Mouse (Mus musculus) WW6 (cell line): ENCODE results near the gene Reck.

Experiments used
- DNase-seq: peaks from one replicate; pipeline ENCODE4 v3.0.0-alpha.2; 2013; ENCODE audit warnings: low read depth, low spot score

Gene Reck

DNA sequence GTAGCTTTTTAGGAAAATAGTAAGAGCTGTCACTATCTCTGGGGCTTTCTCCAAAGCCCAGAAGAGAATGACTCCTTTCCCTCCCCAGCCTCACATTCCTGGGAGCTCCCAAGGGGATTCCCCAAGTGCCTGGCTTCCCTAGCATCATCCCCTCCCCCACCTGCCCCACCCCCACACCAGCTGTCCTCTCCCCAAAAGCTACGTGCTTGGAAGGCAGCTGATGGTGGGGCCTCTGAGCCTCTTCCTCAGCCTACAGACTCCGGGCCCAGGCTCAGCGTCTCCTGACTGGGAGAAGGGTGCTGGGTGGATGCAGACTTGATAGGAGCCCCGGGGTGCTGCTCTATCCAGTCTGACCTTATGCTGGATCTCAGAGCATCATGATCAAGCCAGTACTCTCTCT, 94.0 kb downstream of the Reck start:
- DNase-seq = no peak

DNA sequence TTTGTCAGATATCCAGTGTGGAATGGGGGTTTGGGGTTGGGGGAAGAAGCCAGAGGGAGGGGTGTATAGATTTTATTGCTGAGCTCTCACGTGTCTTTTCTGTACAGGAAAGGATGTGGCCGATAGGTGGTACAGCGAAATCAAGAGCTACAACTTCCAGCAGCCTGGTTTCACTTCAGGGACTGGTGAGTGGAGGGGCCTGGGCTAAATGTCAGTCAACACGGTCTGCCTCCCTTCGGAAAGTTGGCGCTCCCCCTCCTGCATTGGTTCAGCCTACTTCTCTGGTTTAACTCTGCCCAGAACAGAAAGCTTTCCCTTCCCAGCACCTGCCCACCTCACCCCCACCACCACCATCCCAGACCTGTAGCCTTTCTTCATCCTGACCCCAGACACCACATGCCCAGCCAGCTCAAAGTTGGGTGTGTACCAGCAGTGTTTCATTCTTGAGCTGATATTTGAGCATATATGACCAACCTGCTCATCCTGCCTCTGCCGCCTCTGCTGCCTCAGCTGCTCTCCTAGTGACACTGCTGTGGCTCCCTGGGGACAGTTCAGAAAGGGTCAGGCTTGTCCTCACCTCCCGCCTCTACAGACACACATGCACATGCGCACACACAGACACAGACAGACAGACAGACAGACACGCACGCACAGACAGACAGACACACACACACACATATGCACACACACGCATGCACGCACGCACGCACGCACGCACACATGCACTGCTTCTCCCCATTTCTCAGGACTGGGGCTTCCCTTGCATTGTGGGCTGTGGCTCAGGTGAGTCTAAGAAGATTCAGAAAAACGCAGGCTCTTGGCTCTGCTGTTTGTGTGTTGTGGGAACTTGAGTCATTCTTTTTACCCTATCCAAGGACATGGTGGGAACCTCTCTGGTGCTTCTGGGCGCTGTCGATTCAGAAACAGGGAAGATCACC, 95.3 kb downstream of the Reck start:
- no peak for DNase-seq

DNA sequence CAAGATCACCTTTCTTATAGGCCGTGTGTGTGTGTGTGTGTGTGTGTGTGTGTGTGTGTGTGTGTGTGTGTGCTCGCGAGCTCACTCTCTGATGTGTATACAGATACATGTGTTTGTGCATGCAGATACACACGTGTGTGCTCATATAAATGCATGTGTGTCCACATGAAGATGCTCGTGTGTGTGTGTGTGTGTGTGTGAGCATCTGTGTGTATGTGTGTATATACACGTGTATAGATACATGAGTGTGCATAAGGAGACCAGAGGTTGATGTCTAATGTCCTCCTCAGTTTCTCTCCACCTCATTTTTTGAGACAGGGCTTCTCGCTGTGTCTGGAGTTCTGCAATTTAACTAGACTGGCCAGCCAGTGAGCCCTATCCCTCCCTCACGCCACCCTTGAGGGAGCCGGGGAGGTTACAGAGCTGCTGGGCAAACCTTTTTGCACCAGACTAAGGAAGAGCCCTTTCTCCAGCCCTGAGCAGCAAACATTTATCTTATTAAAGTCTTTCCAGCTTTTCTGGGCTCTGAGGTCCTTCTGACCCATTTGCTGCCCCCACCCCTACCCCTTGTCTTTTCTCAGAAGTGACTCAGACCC, 96.3 kb downstream of the Reck start:
- DNase-seq = no peak

DNA sequence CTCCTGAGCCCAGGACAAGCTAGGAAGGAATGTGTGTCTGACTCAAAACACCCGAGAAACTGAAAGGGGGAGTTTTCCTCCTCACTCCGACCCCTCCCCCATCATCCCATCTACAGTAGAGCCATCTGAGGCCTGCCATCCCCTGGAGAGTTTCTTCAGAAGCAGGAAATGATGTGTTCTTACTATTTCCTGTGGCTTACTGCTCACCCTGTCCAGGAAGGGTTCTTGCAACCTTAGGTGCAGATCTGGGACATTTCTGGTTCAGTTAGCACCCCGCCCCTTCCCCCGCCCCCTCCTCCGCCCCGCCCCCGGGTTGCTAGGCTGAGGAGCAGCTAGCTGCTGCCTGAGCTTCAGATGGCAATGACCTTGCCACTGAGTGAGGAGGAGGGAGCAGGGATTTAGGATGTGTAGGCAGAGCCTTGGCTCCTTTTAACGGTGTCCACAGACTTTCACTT, 96.8 kb downstream of the Reck start:
- no peak for DNase-seq

DNA sequence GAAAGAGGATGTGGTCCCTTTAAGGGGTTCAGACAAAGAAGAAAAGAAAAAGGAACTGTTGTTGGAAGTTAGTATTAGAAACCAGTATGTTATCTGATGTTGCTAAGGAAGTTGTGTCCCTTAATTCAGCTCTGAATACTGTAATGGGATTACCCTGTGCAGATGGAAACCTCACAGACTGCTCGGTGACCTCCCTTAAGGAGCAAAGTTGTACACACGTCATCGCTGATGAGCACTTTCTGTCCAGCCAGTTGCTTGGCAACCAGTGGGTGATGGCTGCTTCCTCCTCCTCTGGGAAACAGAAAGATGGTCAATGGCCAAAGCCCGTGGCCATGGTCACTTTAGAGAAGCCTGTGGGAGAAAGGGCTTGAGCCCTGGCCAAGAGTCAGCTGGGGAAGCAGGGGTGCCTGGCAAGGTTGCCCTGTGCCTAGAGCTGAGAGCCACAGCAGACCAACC, 98.2 kb downstream of the Reck start:
- no peak for DNase-seq

- no peak for DNase-seq
These were observed 99.7 kb downstream of the Reck start for GRCm38 (mm10) chr4:43974914-43975616.

DNA sequence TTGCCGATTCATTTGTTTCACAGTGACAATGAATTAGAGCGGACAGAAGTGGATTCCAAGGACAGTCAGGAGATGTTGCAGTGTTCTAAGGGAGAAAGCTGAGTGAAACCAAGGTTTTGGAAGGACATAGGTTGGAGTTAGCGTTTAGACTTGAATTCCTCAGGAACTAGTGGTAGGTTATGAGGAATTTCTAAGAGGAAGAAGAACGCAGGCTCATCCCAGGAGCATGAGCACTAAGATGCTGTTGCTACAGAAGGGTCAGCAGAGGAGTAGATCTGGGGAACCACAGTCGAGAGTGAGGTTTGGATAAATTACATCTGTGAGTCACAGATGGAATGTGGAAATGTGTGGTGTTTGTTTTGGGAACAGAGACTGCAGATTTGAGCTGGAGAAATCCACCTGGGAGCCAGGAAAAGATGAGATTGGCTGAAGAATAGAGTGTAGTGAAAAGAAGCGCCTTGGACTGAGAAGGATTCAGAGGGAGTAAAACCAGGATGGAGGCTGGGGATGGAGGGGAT, 101.0 kb downstream of the Reck start:
- DNase-seq = no peak

GRCm38 (mm10) chr4:43978521-43979443, 103.5 kb downstream of the Reck start:
- DNase-seq = no peak

DNA sequence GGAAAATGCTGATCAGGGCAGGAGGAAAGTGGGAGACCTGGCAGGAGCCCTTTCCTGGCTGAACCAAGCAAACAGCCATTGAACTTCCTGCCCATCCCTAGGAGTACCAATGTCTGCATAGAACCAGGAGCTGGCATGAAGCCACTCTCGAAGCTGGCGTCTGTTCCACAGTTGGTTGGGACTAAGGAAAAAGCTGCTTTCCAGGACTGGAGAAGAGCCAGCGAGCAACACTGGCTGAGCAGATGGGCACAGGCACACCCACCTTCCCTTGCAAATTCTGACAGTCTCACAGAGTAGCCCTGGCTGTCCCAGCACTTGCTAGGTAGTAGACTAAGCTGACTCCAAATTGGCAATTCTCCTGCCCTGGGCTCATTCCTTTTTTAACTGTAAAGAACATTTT, 104.4 kb downstream of the Reck start:
- no peak for DNase-seq

GRCm38 (mm10) chr4:43980236-43980635, 104.9 kb downstream of the Reck start:
- no peak for DNase-seq

- DNase-seq = no peak
These were observed 105.5 kb downstream of the Reck start for GRCm38 (mm10) chr4:43980846-43981245.

DNA sequence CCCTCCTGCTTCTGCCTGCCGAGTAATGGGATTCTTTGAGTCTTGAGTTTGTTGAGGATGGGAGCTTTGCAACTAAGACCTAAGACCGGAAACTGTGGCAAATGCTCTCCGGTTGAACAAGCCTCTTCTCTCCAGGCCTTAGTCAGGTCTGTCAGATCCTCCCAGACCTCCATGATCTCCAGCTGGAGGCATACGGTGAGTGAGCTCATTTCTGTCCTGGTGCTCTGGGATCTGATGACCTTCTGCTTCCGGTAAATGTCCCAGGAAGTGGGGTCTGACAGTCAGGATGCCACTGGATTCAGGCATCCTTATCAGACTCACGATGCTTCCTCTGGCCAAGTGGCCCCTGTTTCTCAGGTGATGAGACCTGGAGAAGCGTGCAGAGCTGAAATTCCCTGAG, 105.9 kb downstream of the Reck start:
- no peak for DNase-seq

GRCm38 (mm10) chr4:43982053-43982732, 106.9 kb downstream of the Reck start:
- peak; percentile 78 for DNase-seq

DNA sequence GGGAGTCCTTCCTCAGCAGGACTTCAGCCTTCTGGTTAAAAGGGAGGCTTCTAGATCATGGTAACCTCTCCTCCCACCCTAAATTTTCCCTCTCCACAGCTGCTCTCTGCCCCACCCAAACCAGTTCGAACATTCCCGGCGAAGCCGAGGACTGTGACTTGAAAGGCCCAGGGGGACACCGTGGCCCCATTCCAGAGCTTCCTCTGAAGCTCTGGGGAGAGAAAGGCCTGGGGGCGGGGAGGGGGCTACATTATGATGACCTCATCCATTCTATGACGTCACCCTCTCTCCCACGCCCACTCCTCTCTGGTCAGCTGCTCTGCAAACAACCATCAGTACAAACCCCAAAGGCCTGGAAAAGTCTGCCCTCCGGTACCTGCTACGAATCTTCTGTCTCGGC, 107.9 kb downstream of the Reck start, which contains the start of gene Ccin:
Gene Ccin (plus strand): TSS at position 303 of the 400 bp plus-strand sequence.
- DNase-seq = no peak

DNA sequence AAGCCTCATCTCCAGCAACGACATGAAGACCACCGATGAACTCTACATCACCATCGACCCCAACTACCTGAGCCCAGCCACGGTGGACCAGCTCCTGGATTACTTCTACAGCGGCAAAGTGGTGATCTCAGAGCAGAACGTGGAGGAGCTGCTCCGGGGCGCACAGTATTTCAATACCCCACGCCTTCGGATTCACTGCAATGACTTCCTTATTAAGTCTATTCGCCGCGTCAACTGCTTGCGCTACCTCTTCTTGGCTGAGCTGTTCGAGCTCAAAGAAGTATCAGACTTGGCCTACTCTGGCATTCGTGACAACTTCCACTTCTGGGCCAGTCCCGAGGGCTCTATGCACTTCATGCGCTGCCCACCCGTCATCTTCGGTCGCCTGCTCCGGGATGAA, 108.4 kb downstream of the Reck start:
- no peak for DNase-seq

DNA sequence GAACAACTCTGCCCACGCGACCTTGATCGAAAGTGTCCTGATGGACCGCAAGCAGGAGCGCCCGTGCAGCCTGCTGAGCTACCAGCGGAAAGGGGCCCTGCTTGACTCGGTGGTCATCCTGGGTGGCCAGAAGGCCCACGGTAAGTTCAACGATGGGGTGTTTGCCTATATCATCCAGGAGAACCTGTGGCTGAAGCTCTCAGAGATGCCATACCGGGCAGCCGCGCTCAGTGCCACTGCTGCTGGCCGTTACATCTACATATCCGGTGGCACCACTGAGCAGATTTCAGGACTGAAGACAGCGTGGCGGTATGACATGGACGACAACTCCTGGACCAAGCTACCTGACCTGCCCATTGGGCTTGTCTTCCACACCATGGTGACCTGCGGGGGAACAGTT, 109.0 kb downstream of the Reck start:
- DNase-seq = no peak

GRCm38 (mm10) chr4:43988976-43989375, 113.6 kb downstream of the Reck start:
- DNase-seq = no peak

- peak; percentile 58 for DNase-seq
These were observed 117.7 kb downstream of the Reck start for GRCm38 (mm10) chr4:43993072-43993471.

GRCm38 (mm10) chr4:43994342-43994741, 119.0 kb downstream of the Reck start:
- DNase-seq = no peak
